Mouse (Mus musculus) B cell, adult (primary cell): ENCODE results near the gene Donson. TPM values are rescaled to one million over a fixed set of nuclear protein-coding genes. Genes with fewer than 3 reads are reported as not detected.

Source experiments
- total RNA-seq: library from RNA; stranded (reverse); gene quantifications from 4 replicates; pipeline ENCODE4 v1.2.4, GENCODE M21; 2023; ENCODE audit not compliant: inconsistent age

Gene Donson
- total RNA-seq, result 72.4 to 97.6 TPM (median 81.4 TPM) in 4 replicates

GRCm38 (mm10) chr16:91688619-91689334, at the start of gene Donson:
Gene Donson, minus strand, starts transcription at chr16:91688770.

GRCm38 (mm10) chr16:91729066-91729482, 40.5 kb upstream of the Donson start, which contains the start of gene Itsn1:
Gene Itsn1, plus strand, starts transcription at chr16:91729281.

GRCm38 (mm10) chr16:91728123-91729065, 39.8 kb upstream of the Donson start, which contains the start of gene Cryzl1:
Gene Cryzl1, minus strand, starts transcription at chr16:91728975.

GRCm38 (mm10) chr16:91647461-91648219, 40.9 kb downstream of the Donson start, which contains the start of gene Son:
Gene Son, plus strand, starts transcription at chr16:91647506.

GRCm38 (mm10) chr16:91646681-91647419, 41.7 kb downstream of the Donson start, which contains the start of gene Gart:
Gene Gart, minus strand, starts transcription at chr16:91646952.

Other genes with a start within 250 kb of the Donson start
- 135 to 157 TPM (median 152 TPM) in 4 replicates for gene Ifnar1, start 203.5 kb downstream of the Donson start, total RNA-seq
- gene Ifngr2, start 141.7 kb downstream of the Donson start, total RNA-seq, result 45.6 to 60.3 TPM (median 54.5 TPM) in 4 replicates
- gene Tmem50b, start 91.0 kb downstream of the Donson start, total RNA-seq, result 34.2 to 37.6 TPM (median 36.5 TPM) in 4 replicates
- 0.48 to 2.8 TPM (median 1.4 TPM) in 4 replicates for gene Dnajc28, start 69.7 kb downstream of the Donson start, total RNA-seq
- 76.4 to 88.1 TPM (median 82.4 TPM) in 4 replicates for gene Gart, start 41.8 kb downstream of the Donson start, total RNA-seq
- 501 to 548 TPM (median 535 TPM) in 4 replicates for gene Son, start 41.3 kb downstream of the Donson start, total RNA-seq
- 43.3 to 58.0 TPM (median 45.5 TPM) in 4 replicates for gene Cryzl1, start 40.2 kb upstream of the Donson start, total RNA-seq
- gene Itsn1, start 40.5 kb upstream of the Donson start, total RNA-seq, result 14.6 to 22.5 TPM (median 19.2 TPM) in 4 replicates